Mouse (Mus musculus) frontal cortex, adult 2 months (tissue): ENCODE measurements at regions not wholly inside any gene's neighbourhood (a gene's known extent, or its start where the extent isn't known, plus 50 kb on each side); places are given as distances from the start of the nearest gene placed in this dataset.
A peak's percentile ranks its signal among the peaks of the same experiment; 100 is the strongest.

ENCODE experiments used
- DNase-seq, 2 experiments: peaks; one replicate each; pipeline ENCODE4 v3.0.0; 2022; ENCODE audit warnings: low spot score in 1 of 2; ENCODE audit errors: extremely low spot score in 1 of 2

DNA sequence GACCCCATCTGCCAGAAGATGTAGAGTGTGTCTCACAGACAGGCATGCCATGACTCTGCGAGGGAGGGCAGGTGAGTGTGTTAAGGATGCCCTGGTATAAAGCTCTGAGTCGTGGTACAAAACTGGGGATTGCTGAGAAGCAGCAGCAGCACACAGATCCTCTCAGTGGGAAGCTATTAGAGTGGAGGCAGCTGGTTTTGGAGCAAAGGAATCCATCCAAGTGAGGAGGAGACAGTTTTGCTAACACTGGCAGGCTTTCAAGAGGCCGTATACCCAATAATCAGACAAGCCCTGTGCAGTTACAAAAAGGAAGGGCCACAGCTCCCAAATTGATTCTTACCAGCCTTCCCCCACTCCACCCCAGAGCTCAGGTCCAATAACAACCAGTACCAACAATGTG is 170.4 kb upstream of the AI593442 start:
- DNase-seq, result peak; percentile 8 to 41

DNA sequence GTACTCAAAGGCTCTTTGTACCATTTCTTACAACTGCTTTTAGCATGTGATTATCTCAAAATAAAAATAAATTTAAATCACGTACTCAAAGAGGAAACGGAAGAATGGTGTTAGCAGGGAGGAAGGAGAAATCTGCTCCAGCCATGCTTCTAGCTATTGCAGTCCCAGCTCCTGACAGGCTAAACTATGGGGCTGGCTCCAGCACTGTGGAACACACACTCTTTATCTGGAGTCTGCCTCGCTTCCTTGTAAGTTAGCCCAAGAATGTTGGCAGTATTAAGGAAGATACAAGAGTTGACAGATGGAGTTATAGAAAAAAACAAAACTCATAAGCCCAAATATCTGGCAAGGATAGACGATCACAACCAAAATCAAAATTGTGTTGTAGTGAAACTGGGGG is 161.5 kb upstream of the AI593442 start:
- DNase-seq, result no peak

DNA sequence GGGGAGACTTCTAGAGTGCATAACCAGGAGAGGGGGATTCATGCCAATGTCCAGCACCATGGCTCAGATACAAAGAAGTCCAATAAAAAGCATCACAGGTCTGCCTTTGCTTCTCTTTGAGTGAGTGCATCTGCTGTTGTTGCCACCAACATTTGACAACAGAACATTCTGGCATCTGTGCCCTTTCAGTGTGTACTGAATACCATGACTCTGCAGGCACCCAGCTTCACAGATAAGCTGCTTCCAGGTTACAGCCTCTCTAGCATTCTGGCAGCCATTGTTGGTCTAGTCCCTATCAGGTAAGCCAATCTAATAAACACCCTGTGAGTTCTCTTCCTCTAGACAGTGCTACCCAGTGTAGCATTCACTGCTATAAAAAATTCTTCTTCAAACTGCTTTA is 160.4 kb upstream of the AI593442 start:
- DNase-seq, result no peak

DNA sequence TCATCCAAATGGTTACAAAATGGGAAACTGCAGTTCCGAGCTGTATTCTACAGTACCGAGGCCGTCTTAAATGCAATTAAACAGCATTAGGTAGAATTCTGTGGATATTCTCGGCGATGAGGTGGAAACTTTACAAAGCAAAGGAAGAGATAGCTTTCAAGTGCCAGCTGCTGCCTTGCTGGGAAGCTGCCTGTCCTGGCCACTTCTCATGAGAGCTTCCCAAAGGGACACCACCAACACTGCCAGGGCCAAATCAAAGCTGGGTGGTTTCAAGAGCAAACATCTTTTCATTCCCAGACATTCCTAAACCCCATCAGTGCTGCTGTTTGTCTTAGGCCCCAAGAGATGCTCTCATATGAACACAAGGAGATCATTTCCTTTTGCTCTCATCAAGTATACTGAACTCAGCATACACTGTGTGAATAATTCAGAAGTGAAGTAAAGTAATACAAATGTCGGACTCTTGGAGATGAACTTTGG is 156.6 kb upstream of the AI593442 start:
- no peak for DNase-seq

DNA sequence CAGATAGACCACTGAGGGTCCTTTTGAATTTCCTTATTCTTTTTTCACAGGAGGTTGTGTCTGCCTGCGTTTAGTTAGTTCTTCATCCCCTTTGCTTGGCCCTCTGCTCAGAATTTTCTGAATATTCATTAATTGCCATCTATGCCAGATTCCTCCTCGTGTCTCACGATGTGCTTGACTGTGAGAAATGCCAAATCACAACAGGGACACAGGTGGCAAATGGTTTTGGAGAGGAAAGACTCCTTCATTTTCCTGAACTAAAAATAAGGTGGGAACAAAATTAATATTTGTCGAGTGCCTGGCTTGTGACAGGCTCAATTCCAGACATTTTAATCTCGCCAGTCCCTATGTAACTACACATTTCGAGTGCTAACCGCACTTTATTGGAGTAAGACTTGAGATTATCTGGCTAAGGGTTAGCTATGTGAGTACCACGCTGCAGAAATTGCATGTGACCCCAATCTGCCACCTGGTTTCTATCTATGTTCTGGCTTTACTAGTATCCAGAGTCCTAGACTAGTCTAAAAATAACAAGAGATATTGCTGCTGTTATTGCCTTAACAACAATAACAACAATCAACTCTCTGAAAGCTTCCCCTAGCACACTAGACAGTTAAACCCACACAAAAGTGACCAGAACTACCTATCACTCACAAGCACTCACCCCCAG is 156.0 kb upstream of the AI593442 start:
- DNase-seq, result no peak

DNA sequence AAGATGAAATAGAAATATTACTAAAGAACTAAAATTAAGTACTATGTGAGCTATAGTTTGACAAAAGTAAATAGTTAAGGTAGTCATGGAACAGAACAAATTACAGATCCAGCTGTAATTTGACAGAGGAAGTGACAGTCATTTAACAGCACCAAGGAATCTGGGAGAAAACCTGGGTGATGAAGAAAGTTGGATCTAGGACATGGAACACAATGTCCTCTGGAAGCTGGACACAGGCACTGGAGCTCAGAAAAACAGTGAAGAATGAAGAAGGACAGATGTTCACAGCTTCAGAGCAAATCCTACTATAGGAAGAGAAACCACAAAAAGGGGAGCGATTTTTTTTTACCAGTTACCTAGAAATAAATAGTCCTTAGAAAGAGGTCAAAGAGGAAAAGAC is 147.2 kb upstream of the AI593442 start:
- DNase-seq, result no peak

DNA sequence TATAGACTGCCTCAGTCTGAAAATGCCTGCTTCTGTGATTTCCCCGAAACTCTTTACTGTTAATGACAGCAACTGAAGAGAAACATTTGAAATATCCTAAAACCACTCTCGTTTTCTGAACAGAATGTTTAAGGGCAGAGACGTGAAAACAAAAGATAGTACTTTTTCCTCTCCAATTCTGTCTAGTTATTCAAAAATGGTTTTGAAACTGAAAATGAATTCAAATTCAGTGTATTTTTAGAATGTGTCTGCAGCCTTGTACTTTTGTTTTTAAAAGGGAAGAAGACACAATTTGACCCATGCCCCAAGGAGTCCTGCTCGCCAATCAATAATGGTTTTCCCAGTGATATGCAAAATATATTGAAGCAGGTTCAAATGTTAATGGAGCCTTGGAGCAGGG is 136.7 kb upstream of the AI593442 start:
- no peak for DNase-seq

DNA sequence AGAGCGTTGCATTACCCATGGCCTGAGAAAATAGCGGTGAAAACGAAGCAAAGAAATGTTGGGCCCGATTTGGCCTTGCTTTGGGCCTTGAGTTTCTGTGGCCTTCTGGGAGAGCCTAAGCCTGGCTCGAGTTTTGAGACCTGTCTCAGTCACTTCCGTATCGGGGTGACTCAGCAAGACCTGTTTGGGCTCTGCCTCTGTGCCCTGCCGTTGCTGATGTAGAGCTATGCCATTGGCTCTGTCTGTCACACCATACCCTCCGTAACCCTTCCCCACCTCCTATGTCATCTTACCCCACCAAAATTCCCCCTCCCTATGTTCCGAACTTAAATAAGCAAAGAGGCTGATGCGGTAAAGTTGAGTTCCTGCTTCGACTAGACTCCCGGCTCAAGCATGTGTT is 123.4 kb upstream of the AI593442 start:
- DNase-seq, result no peak

DNA sequence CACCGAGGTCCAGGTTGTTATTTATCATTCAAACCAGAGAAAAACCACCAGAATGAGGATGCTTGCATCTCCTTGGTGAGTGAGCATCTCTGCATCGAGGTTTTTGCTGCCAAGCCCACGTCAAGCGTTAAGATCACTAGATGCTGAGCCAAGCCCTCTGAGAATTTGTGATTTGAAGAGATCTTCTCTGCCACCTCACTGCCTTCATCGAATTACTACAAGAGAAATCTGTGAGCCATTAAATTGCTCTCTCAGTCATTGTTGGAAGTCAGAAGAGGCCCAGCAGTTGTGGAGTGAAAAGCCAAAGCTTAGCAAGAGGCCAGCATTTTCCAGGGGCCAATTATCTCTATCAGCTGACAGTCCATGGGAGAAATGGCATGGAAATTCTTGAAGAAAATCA is 122.2 kb upstream of the AI593442 start:
- no peak for DNase-seq

DNA sequence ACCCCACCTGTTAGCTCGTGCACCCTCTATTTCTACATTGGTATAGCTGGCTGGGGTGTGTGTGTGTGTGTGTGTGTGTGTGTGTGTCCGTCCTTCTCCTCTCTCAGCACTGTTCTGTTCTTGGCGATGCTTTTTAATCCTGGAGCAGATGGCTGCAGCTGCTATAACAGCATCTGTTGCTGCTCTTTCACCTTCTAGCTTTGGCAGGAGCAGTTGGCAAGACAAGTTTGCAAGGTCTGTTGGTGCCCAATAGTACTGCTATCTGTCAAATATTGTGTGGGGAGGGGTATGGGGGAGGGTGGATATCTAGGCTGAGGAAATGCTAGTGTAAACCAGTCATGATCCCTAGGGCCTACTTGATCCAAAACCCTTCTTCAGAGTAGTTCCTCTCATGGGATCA is 120.9 kb upstream of the AI593442 start:
- DNase-seq, result no peak

DNA sequence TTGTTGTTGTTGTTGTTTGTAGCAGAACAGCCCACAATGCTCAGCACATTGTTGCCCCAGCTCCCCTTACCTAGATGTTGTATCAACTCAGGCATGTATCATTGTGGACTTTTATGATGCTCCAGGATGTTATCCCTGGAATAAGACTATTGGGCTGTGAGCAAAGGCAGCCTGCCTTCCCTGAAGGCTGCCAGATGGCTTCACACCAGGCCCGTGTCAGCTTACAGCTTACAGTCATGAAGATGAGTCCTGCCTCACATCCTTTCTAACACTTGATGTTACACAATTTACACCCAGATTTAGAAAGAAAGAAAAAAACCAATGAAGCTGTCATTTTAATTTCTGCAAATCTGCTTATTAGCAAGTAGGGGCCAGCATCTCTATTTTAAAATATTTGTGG is 113.0 kb upstream of the AI593442 start:
- peak; percentile 36 to 60 for DNase-seq

DNA sequence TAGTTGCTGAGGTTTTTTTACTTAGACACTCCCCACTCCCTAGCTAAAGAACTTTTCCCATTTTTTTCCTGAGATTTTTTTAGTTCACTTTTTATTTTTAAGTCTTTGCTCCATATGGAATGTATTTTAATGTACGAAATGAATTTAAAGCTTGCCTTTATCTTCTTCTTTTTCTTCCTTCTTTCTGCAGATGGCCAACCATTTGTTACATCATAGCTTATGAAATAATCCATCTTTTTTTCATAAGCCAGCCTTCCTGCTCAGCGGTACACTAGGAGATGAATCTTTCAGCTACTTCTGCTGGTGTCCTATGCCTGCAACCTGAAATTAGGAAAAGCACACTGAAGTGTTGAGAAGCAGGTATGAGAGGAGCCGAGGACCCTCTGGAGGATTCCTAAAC is 102.9 kb upstream of the AI593442 start:
- peak in 1 of 2 experiments; percentile 41 for DNase-seq

DNA sequence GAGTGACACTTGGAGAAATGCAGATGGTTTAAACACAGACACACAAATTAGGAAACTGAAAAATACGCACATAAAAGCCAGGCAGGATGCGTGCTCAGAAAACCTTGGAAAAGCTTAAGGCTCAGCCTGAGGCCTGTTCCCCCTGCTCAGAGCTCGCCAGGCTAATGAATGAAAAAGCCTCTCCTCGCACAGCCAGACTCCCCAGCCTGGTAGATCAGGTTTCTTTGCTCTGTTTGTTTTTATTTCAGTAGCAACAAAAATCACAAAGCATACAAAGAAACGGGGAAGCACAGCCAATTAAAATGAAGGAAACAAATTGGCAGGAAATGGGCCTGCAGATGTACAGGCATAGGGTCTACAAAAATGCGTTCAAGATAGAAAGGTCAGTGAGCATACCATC is 97.0 kb upstream of the AI593442 start:
- DNase-seq, result no peak

DNA sequence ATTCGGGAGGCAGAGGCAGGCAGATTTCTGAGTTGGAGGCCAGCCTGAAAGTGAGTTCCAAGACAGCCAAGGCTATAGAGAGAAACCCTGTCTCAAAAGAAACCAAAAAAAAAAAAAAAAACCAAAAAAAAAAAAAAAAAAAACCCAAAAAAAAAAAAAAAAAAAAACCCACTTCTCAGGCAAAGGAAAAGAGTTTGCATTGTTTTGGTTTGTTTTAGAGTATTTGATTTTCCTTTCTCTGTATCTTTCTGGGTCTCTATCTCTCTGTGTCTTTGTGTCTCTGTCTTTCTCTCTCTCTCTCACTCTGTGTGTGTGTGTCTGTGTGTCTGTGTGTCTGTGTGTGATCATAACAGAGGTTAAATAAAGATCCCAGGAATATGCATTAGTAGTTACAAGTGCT is 95.7 kb upstream of the AI593442 start:
- no peak for DNase-seq

DNA sequence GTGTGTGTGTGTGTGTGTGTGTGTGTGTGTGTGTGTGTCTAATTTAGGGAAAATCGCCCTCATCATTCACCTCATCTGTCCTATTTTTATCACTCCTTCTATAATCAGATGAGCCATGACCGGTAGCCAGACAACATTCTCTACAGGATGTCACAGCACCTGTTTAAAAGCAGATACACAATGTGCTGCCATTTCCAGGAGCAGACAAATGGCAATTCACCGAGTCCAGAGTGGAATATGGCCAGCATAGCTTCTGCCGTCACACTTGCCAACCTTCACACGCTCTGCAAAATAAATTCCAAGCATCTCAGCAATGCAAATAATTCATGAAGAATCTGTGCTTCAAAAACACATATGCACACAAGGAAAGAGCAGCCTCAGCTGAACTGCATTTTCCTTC is 88.5 kb upstream of the AI593442 start:
- DNase-seq, result no peak

DNA sequence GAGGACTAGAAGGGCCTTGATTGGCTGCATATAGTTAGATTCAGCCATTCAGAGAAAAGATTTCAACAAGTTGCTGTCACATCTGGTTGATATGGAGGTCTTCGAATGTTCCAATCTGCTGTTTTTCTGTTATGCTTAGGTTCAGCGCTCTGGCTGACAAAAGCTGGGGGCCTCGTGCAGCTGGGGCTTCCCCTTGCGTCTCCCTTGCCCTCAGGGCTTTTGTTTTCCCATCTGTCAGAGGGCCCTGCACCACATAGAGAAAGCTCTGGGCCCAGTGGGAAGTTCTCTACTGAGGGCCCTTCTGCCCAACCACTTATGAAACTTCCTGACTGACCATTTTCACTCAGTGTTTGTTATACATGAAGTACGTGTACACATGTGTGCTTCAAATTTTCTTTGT is 86.2 kb upstream of the AI593442 start:
- DNase-seq, result no peak

DNA sequence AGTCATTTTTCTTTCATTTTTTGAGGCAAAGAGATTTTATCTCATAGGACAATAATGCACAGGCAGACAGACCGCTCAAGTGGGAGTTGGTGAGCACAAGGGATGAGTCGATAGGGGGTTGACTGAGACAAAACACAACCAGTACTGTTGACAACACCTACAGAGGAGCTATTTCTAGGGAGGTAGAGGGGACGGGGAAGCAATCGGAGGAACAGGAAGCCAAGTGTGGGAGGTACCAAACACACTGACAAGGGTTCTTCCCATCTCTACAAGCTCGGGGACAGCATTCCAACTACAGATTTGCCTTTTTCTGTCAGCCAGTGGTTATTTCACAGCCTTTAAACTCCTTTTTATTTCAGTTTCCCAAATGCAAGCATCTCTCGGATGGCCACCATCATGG is 83.3 kb upstream of the AI593442 start:
- peak; percentile 75 to 79 for DNase-seq

DNA sequence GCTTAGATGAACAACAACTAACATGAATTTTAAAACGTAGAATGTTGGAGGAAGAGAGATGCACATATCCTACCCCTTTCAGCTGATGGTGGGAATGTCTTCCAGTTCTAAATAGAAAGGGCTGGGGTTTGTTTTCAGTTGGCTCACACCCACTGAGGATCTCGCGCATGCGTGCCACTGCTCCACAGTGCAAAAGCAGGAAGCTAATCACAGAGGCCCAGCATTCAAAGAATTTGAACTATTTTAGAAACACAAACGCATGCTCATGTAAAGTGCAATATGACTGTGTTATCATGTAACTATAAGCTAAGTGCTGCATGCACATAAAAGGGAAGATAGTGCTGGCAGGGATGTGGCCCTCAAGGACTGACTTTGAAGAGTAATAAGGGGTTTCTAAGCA is 81.7 kb upstream of the AI593442 start:
- DNase-seq, result no peak

DNA sequence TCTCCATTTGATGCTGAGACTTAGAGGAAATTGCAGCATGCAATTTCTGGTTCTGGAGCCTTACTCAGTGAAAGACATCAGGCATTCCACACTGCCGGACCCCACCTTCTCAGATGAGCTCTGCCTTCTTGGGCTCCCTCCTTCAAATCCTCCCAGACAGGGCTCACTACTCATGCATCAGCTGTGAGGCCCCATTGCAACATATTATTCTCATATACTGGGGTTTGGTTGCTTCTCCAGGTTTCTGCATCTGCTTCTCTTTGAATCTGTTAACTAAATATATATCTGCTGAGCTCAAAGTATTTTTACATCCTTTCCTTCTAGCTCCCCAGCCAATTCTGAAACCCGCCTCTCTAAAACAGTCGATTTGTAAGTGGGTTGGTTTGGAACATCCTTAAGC is 68.8 kb upstream of the AI593442 start:
- peak; percentile 67 to 68 for DNase-seq

DNA sequence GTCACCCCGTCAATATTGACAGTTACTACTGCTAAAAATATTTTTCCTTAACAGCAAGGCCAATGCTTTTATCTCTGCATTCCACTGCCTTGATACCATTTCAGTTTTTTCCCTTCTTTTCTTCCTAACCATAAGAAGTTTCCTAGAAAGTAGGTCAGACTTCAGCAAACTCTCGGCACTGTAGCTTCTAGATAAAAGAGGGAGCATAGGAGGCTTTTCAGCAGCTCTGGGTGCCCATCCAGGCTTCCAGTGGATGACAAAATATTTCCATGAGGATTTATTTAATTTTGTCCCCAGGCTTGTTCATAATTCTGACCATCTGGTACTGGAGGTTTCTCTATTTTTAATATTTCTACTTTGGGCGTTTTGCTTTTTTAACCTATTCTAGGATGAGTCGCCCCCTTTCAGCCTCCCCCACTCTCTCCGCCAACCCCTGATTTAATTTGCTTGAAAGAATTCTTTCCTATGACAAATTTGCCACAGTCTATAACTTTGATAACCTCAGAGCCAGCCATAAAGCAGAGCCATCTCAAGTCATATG is 59.0 kb upstream of the AI593442 start:
- DNase-seq, result peak; percentile 40 to 53
